Mouse (Mus musculus): Measurements from ENCODE around the gene Pappa. TPM values are rescaled to one million over a fixed set of nuclear protein-coding genes. Genes with fewer than 3 reads are reported as not detected.
A peak's percentile ranks its signal among the peaks of the same experiment; 100 is the strongest.

Gene Pappa
- total and polyA plus RNA-seq, 2 experiments from 2014 or later: 0.75 to 4.3 TPM

GRCm38 (mm10) chr4:65163698-65164097, 39.7 kb downstream of the Pappa start:
- no peak for ATAC-seq
- Histone ChIP-seq H3K9me3 (ENCODE audit: low read length) (no peaks in the 10 kb centered on the region), H3K27me3 (ENCODE audit: insufficient read depth, low read length) (no peaks in the 10 kb centered on the region), H3K4me2 (ENCODE audit: low read depth, low read length) (no peak overlapping the region), H3K4me3 (ENCODE audit: low read length) (no peak overlapping the region), H3K36me3 (ENCODE audit: insufficient read depth, low read length) (no peaks in the 10 kb centered on the region), H3K4me1 (ENCODE audit: insufficient read depth, low read length) (no peaks in the 10 kb centered on the region), H3K27ac (no peak overlapping the region), H3K9ac (replicated peaks; ENCODE audit: low read length) (no peak overlapping the region)
- 88% methylated on average over 3 of the region's 3 CpGs for WGBS
- no peak for DNase-seq (ENCODE audit: low spot score)
- no peak for TF ChIP-seq CTCF (IDR thresholded peaks at IDR 0.05; ENCODE audit: low read depth)

GRCm38 (mm10) chr4:65166288-65166835, 42.4 kb downstream of the Pappa start:
- H3K27ac ChIP-seq: no peak overlapping the region
- TF ChIP-seq CTCF (IDR thresholded peaks at IDR 0.05; ENCODE audit: low read depth): no peak
- no peak overlapping the region for H3K9ac ChIP-seq (replicated peaks; ENCODE audit: low read length)
- H3K4me1 ChIP-seq (ENCODE audit: insufficient read depth, low read length): no peaks in the 10 kb centered on the region
- ATAC-seq (no peak), DNase-seq (ENCODE audit: low spot score) (no peak)
- H3K4me2 ChIP-seq (ENCODE audit: low read depth, low read length): no peak overlapping the region
- no peaks in the 10 kb centered on the region for H3K27me3 ChIP-seq (ENCODE audit: insufficient read depth, low read length)
- H3K4me3 ChIP-seq (ENCODE audit: low read length): no peak overlapping the region
- 83% methylated on average over 3 of the region's 3 CpGs for whole genome bisulfite sequencing
- no peaks in the 10 kb centered on the region for H3K36me3 ChIP-seq (ENCODE audit: insufficient read depth, low read length)
- no peaks in the 10 kb centered on the region for H3K9me3 ChIP-seq (ENCODE audit: low read length)

- Histone ChIP-seq H3K4me3 (ENCODE audit: low read length) (no peak overlapping the region), H3K36me3 (ENCODE audit: insufficient read depth, low read length) (no peaks in the 10 kb centered on the region), H3K4me2 (ENCODE audit: low read depth, low read length) (no peak overlapping the region), H3K4me1 (ENCODE audit: insufficient read depth, low read length) (no peaks in the 10 kb centered on the region), H3K27me3 (ENCODE audit: insufficient read depth, low read length) (no peaks in the 10 kb centered on the region), H3K9ac (replicated peaks; ENCODE audit: low read length) (no peak overlapping the region), H3K9me3 (ENCODE audit: low read length) (no peaks in the 10 kb centered on the region), H3K27ac (no peak overlapping the region)
- no peak for DNase-seq (ENCODE audit: low spot score)
- WGBS: 88% methylated on average over 3 of the region's 3 CpGs
- no peak for TF ChIP-seq CTCF (IDR thresholded peaks at IDR 0.05; ENCODE audit: low read depth)
- no peak for ATAC-seq
Observed at GRCm38 (mm10) chr4:65174505-65174904, 50.5 kb downstream of the Pappa start.

GRCm38 (mm10) chr4:65178146-65178545, 54.2 kb downstream of the Pappa start:
- H3K36me3 ChIP-seq (ENCODE audit: insufficient read depth, low read length): no peaks in the 10 kb centered on the region
- 61% methylated on average over 1 of the region's 1 CpGs for WGBS
- no peak for TF ChIP-seq CTCF (IDR thresholded peaks at IDR 0.05; ENCODE audit: low read depth)
- no peak overlapping the region for H3K27ac ChIP-seq
- no peak for ATAC-seq
- H3K4me3 ChIP-seq (ENCODE audit: low read length): no peak overlapping the region
- no peak overlapping the region for H3K9ac ChIP-seq (replicated peaks; ENCODE audit: low read length)
- H3K9me3 ChIP-seq (ENCODE audit: low read length): no peaks in the 10 kb centered on the region
- no peak for DNase-seq (ENCODE audit: low spot score)
- no peak overlapping the region for H3K4me2 ChIP-seq (ENCODE audit: low read depth, low read length)
- H3K4me1 ChIP-seq (ENCODE audit: insufficient read depth, low read length): no peaks in the 10 kb centered on the region
- no peaks in the 10 kb centered on the region for H3K27me3 ChIP-seq (ENCODE audit: insufficient read depth, low read length)

- DNase-seq (ENCODE audit: low spot score) (no peak), ATAC-seq (no peak)
- TF ChIP-seq CTCF (IDR thresholded peaks at IDR 0.05; ENCODE audit: low read depth): no peak
- Histone ChIP-seq H3K9ac (replicated peaks; ENCODE audit: low read length) (no peak overlapping the region), H3K27ac (no peak overlapping the region), H3K4me2 (ENCODE audit: low read depth, low read length) (no peak overlapping the region), H3K4me3 (ENCODE audit: low read length) (no peak overlapping the region), H3K4me1 (ENCODE audit: insufficient read depth, low read length) (no peaks in the 10 kb centered on the region), H3K9me3 (ENCODE audit: low read length) (no peaks in the 10 kb centered on the region), H3K36me3 (ENCODE audit: insufficient read depth, low read length) (no peaks in the 10 kb centered on the region), H3K27me3 (ENCODE audit: insufficient read depth, low read length) (no peaks in the 10 kb centered on the region)
- 55% methylated on average over 2 of the region's 2 CpGs for WGBS
Observed at GRCm38 (mm10) chr4:65187236-65187635, 63.3 kb downstream of the Pappa start.

- DNase-seq (ENCODE audit: low spot score) (no peak), ATAC-seq (no peak)
- Histone ChIP-seq H3K9me3 (ENCODE audit: low read length) (no peaks in the 10 kb centered on the region), H3K27me3 (ENCODE audit: insufficient read depth, low read length) (no peaks in the 10 kb centered on the region), H3K4me2 (ENCODE audit: low read depth, low read length) (no peak overlapping the region), H3K27ac (no peak overlapping the region), H3K4me3 (ENCODE audit: low read length) (no peak overlapping the region), H3K9ac (replicated peaks; ENCODE audit: low read length) (no peak overlapping the region), H3K36me3 (ENCODE audit: insufficient read depth, low read length) (no peaks in the 10 kb centered on the region), H3K4me1 (ENCODE audit: insufficient read depth, low read length) (no peaks in the 10 kb centered on the region)
- 89% methylated on average over 1 of the region's 1 CpGs for WGBS
- no peak for TF ChIP-seq CTCF (IDR thresholded peaks at IDR 0.05; ENCODE audit: low read depth)
Observed at GRCm38 (mm10) chr4:65187716-65188115, 63.7 kb downstream of the Pappa start.

DNA sequence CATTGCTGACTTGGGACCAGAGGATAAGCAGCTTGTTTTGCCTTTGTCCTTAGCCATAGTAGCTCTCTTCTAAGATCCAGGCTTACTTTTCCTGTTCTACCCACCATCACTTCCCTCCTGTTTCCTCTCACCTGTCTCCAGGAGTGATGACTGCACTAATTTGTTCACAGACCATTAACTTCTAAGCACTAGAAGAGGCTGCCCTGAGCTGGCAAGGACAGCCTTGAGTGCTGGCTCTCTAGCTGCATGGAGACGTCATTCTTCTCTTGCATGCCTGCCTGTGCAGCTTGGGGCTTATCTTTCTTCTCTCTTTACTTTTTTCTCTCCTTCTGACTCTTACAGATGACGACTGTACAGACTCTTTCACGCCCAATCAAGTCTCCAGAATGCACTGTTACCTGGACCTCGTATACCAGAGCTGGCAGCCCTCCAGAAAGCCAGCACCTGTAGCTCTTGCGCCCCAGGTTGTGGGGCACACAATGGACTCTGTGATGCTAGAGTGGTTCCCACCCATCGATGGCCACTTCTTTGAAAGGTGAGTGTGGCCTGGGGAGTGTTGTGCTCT, 65.0 kb downstream of the Pappa start:
- 76% methylated on average over 6 of the region's 6 CpGs for WGBS

More for the DNA sequence above, 65.0 kb downstream of the Pappa start:
- Histone ChIP-seq H3K4me2 (ENCODE audit: low read depth, low read length) (no peak overlapping the region), H3K4me1 (ENCODE audit: insufficient read depth, low read length) (no peaks in the 10 kb centered on the region), H3K36me3 (ENCODE audit: insufficient read depth, low read length) (no peaks in the 10 kb centered on the region), H3K4me3 (ENCODE audit: low read length) (no peak overlapping the region), H3K9ac (replicated peaks; ENCODE audit: low read length) (no peak overlapping the region), H3K27me3 (ENCODE audit: insufficient read depth, low read length) (no peaks in the 10 kb centered on the region), H3K27ac (no peak overlapping the region), H3K9me3 (ENCODE audit: low read length) (no peaks in the 10 kb centered on the region)
- ATAC-seq (no peak), DNase-seq (ENCODE audit: low spot score) (peak; percentile 11)
- TF ChIP-seq CTCF (IDR thresholded peaks at IDR 0.05; ENCODE audit: low read depth): no peak

Measured in hindbrain, postnatal 0 days (tissue).